Mouse (Mus musculus) liver, adult 2 months (tissue): ENCODE results near the gene Lrrc8c. TPM values are rescaled to one million over a fixed set of nuclear protein-coding genes. Genes with fewer than 3 reads are reported as not detected.
A peak's percentile ranks its signal among the peaks of the same experiment; 100 is the strongest.

Experiments
- DNase-seq: peaks from one replicate; pipeline ENCODE4 v3.0.0-alpha.2; 2011; ENCODE audit warnings: low read depth, low spot score; ENCODE audit errors: extremely low read depth
- H3K27ac ChIP-seq: fragments of 200-500 bp; replicated peaks from 2 replicates; pipeline ENCODE4 v1.5.1; 2012; ENCODE audit warnings: low read depth, mild to moderate bottlenecking, control low read depth, inconsistent platforms, low read length; ENCODE audit not compliant: insufficient read depth
- H3K27me3 ChIP-seq: fragments of 200-500 bp; 2 replicates; pipeline ENCODE4 v1.6.1; 2012; ENCODE audit warnings: mild to moderate bottlenecking, moderate library complexity, low read length, inconsistent platforms; ENCODE audit not compliant: control insufficient read depth, insufficient read depth
- H3K36me3 ChIP-seq: fragments of 200-500 bp; 2 replicates; pipeline ENCODE4 v1.6.1; 2012; ENCODE audit warnings: low read length, inconsistent platforms; ENCODE audit not compliant: control insufficient read depth, insufficient read depth
- H3K4me1 ChIP-seq: fragments of 200-500 bp; 2 replicates; pipeline ENCODE4 v1.6.1; 2011; ENCODE audit warnings: low read length; ENCODE audit not compliant: control insufficient read depth, insufficient read depth
- H3K4me3 ChIP-seq: fragments of 200-500 bp; 2 replicates; pipeline ENCODE4 v1.5.1; 2011; ENCODE audit warnings: low read depth, mild to moderate bottlenecking, control low read depth, low read length, moderate library complexity; ENCODE audit not compliant: insufficient read depth
- H3K79me2 ChIP-seq: fragments of 200-500 bp; 2 replicates; pipeline ENCODE4 v1.6.1; 2012; ENCODE audit warnings: inconsistent platforms, mild to moderate bottlenecking, low read length, moderate library complexity; ENCODE audit not compliant: control insufficient read depth, insufficient read depth
- H3K9ac ChIP-seq: fragments of 200-500 bp; 2 replicates; pipeline ENCODE4 v1.6.1; 2012; ENCODE audit warnings: low read depth, mild to moderate bottlenecking, control low read depth, inconsistent platforms, low read length
- CTCF ChIP-seq: fragments of 200-500 bp; IDR thresholded peaks from 2 replicates; pipeline ENCODE4 v1.5.1; 2011; ENCODE audit warnings: low read depth, low read length, control low read depth
- POLR2A ChIP-seq: fragments of 200-500 bp; IDR thresholded peaks from 2 replicates; pipeline ENCODE4 v1.6.1; 2011; ENCODE audit warnings: low read length, control low read depth; ENCODE audit not compliant: insufficient read depth; ENCODE audit errors: extremely low read depth
- WGBS: fragments of 180-500 bp; shearing (Covaris S2); methylation state at CpG from one replicate; pipeline ENCODE4 v1.1.7; 2018; 5-methylcytosine and 5-hydroxymethylcytosine counted together
- polyA plus RNA-seq: library from polyadenylated mRNA; depleted of rRNA; stranded (reverse); fragments of >200 nt; gene quantifications from 2 replicates; pipeline ENCODE4 v1.2.3, GENCODE M21; 2012
- total RNA-seq: library from RNA; depleted of rRNA; stranded (reverse); fragments of >200 nt; gene quantifications from 2 replicates; pipeline ENCODE4 v1.2.3, GENCODE M21; 2014

The Lrrc8c gene
- total and polyA plus RNA-seq, 2 experiments, result 1.5 to 3.3 TPM

GRCm38 (mm10) chr5:105556291-105556690 is 37.1 kb downstream of the Lrrc8c start:
- H3K36me3 ChIP-seq, result no peaks in the 10 kb centered on the region; the same call in 1 of the 2 replicates
- WGBS, result 81% methylated on average over 6 of the region's 6 CpGs
- no peak overlapping the region for H3K9ac ChIP-seq
- no peaks in the 10 kb centered on the region for H3K79me2 ChIP-seq
- no peaks in the 10 kb centered on the region for H3K27me3 ChIP-seq
- no peak for DNase-seq
- H3K27ac ChIP-seq, result no peak overlapping the region
- H3K4me3 ChIP-seq, result no peak overlapping the region
- H3K4me1 ChIP-seq, result peaks cover 2% of the 10 kb centered on the region; the same call in 1 of the 2 replicates
- no peak for TF ChIP-seq POLR2A
- TF ChIP-seq CTCF, result no peak

GRCm38 (mm10) chr5:105557346-105557745 is 38.2 kb downstream of the Lrrc8c start:
- Histone ChIP-seq H3K36me3 (no peaks in the 10 kb centered on the region; the same call in 1 of the 2 replicates), H3K27ac (no peak overlapping the region), H3K79me2 (no peaks in the 10 kb centered on the region), H3K4me1 (no peaks in the 10 kb centered on the region), H3K9ac (no peak overlapping the region), H3K27me3 (no peaks in the 10 kb centered on the region), H3K4me3 (no peak overlapping the region)
- WGBS, result 98% methylated on average over 3 of the region's 3 CpGs
- DNase-seq, result no peak
- TF ChIP-seq CTCF (no peak), POLR2A (no peak)

DNA sequence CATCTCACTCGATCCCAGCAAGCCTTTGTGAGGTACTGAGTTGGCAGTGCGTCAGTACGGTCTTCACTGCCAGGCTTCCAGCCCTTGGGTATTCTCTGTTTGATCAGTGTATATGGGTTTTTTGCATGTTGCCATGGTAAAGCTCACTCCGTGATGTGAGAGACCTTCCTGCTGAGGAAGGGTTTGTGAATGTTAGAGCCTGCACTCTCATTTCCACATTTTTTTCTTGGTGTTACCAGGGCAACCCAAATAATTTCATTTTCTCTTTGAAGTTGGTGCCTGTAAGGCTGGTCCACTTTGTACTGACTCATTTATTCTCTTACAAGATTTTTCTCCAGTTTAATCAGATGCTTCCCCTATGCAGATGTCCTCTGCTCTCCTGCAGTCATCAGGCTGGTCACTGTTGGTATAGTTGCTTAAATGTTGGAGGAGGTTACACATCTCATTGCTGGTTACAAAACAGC is 38.6 kb downstream of the Lrrc8c start:
- TF ChIP-seq CTCF (no peak), POLR2A (no peak)
- Histone ChIP-seq H3K9ac (no peak overlapping the region), H3K36me3 (no peaks in the 10 kb centered on the region), H3K27me3 (no peaks in the 10 kb centered on the region), H3K79me2 (no peaks in the 10 kb centered on the region), H3K4me1 (no peaks in the 10 kb centered on the region), H3K27ac (no peak overlapping the region), H3K4me3 (no peak overlapping the region)
- no peak for DNase-seq
- WGBS, result 85% methylated on average over 4 of the region's 4 CpGs

DNA sequence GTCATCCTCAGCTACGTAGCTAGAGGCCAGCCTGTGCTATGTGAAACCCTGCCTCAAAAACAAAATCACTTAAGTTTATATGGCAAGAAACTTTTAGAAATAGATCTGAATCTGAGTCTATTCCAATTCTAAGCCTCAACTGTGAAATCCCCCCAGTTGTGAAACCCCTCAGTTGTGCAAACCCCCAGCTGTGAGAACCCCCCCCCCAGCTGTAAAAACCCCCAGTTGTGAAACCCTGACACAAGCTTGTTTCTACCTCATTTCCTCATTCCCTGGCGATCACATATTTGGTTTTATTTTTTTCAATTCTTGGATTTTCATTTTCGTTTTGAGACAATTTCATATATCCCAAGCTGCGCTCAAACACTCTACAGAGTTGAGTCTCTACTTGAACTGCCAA is 39.3 kb downstream of the Lrrc8c start:
- H3K9ac ChIP-seq, result no peak overlapping the region
- no peaks in the 10 kb centered on the region for H3K27me3 ChIP-seq
- 83% methylated on average over 4 of the region's 4 CpGs for WGBS
- no peaks in the 10 kb centered on the region for H3K4me1 ChIP-seq
- DNase-seq, result no peak
- TF ChIP-seq CTCF (no peak), POLR2A (no peak)
- H3K79me2 ChIP-seq, result no peaks in the 10 kb centered on the region
- H3K36me3 ChIP-seq, result no peaks in the 10 kb centered on the region
- no peak overlapping the region for H3K4me3 ChIP-seq
- peak overlapping the region; percentile 40 for H3K27ac ChIP-seq

GRCm38 (mm10) chr5:105561926-105562325 is 42.7 kb downstream of the Lrrc8c start:
- TF ChIP-seq CTCF (no peak), POLR2A (no peak)
- Histone ChIP-seq H3K27ac (no peak overlapping the region), H3K4me1 (no peaks in the 10 kb centered on the region), H3K79me2 (no peaks in the 10 kb centered on the region), H3K9ac (no peak overlapping the region), H3K27me3 (no peaks in the 10 kb centered on the region), H3K4me3 (no peak overlapping the region), H3K36me3 (no peaks in the 10 kb centered on the region)
- no peak for DNase-seq

- no peaks in the 10 kb centered on the region for H3K27me3 ChIP-seq
- no peak overlapping the region for H3K4me3 ChIP-seq
- no peak overlapping the region for H3K9ac ChIP-seq
- no peaks in the 10 kb centered on the region for H3K79me2 ChIP-seq
- DNase-seq, result no peak
- H3K36me3 ChIP-seq, result no peaks in the 10 kb centered on the region
- WGBS, result 90% methylated on average over 4 of the region's 4 CpGs
- TF ChIP-seq CTCF (no peak), POLR2A (no peak)
- no peak overlapping the region for H3K27ac ChIP-seq
- H3K4me1 ChIP-seq, result no peaks in the 10 kb centered on the region
Observed at GRCm38 (mm10) chr5:105564761-105565160, 45.6 kb downstream of the Lrrc8c start.
